Comparison of ENCODE assay signal across 10 mouse cellular contexts in the genomic region with DNA sequence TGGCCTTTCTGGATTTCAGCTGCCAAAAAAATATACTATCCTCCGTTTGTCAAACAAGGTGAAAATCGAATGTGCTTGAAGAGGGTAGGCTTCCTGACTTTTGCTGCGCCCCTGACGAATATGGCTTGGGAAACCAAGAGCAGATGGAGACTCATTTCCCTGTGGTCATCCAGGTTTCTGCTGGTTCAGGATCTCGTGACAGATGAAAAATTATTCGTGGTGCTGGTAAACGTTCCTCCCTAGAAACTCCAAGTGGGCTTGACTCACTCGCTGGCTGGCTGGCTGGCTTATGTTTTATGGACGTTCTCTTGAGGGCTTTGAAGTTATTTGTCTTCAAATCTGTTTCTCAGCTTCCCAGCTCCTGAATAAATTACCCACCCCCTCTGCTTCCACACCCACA. TPM values are rescaled to one million over a fixed set of nuclear protein-coding genes. Genes with fewer than 3 reads are reported as not detected.
A peak's percentile ranks its signal among the peaks of the same experiment; 100 is the strongest.
DNase-seq lines count a peak whose midpoint lies in the region; ATAC-seq lines count a peak whose summit lies in the region.
"Had no signal": no experiment of that assay in that cellular context is flagged by ENCODE, and none has a peak within 500 bp of the region (broad histone marks: within the 10 kb centered on the region; RNA-seq: fewer than 3 reads in every experiment).

No protein-coding gene starts in this region.

- 0 out of 2 replicates have a peak overlapping the region, but pooled peaks have one; percentile 79 for H3K27ac ChIP-seq in hindbrain, embryonic 10.5 days
- H3K27ac ChIP-seq in hindbrain, embryonic 16.5 days (ENCODE audit: low read depth, low read length): no peak overlapping the region
- H3K27ac ChIP-seq in brown adipose tissue, adult 24 weeks (replicated peaks; ENCODE audit: low read depth, low read length): no peak overlapping the region
- H3K27ac ChIP-seq in hindbrain, embryonic 11.5 days (ENCODE audit: low read depth, low read length): no peak overlapping the region
- H3K27ac ChIP-seq in midbrain, embryonic 12.5 days (replicated peaks): no peak overlapping the region

- no peak overlapping the region for H3K9ac ChIP-seq in hindbrain, embryonic 16.5 days (ENCODE audit: low read depth, low read length)
- no peak overlapping the region for H3K9ac ChIP-seq in hindbrain, embryonic 11.5 days (ENCODE audit: low read depth, low read length)
- H3K9ac ChIP-seq in midbrain, embryonic 12.5 days (replicated peaks): no peak overlapping the region

- H3K4me3 ChIP-seq in hindbrain, embryonic 10.5 days: peak overlapping the region; percentile 60
- no peak overlapping the region; the same call in 1 of the 2 replicates for H3K4me3 ChIP-seq in hindbrain, embryonic 16.5 days (ENCODE audit: low read length)
- H3K4me3 ChIP-seq in brown adipose tissue, adult 24 weeks (ENCODE audit: insufficient read depth, low read depth, low read length): 0 out of 2 replicates have a peak overlapping the region, but pooled peaks have one; percentile 19
- no peak overlapping the region for H3K4me3 ChIP-seq in hindbrain, embryonic 11.5 days (ENCODE audit: low read depth, low read length)
- H3K4me3 ChIP-seq in midbrain, embryonic 12.5 days: no peak overlapping the region

- 57% methylated on average over 9 of the region's 9 CpGs for WGBS in hindbrain, embryonic 10.5 days
- 42% methylated on average over 9 of the region's 9 CpGs for WGBS in hindbrain, embryonic 16.5 days
- WGBS in hindbrain, embryonic 11.5 days: 50% methylated on average over 9 of the region's 9 CpGs
- 49% methylated on average over 9 of the region's 9 CpGs for WGBS in midbrain, embryonic 12.5 days

- H3K36me3 ChIP-seq in hindbrain, embryonic 10.5 days: no peaks in the 10 kb centered on the region
- H3K36me3 ChIP-seq in hindbrain, embryonic 16.5 days (ENCODE audit: control insufficient read depth, insufficient read depth, low read length): no peaks in the 10 kb centered on the region
- no peaks in the 10 kb centered on the region for H3K36me3 ChIP-seq in hindbrain, embryonic 11.5 days (ENCODE audit: control insufficient read depth, insufficient read depth, low read length)
- H3K36me3 ChIP-seq in midbrain, embryonic 12.5 days: no peaks in the 10 kb centered on the region
- H3K36me3 ChIP-seq: G1E had no signal

- no peaks in the 10 kb centered on the region for H3K9me3 ChIP-seq in hindbrain, embryonic 10.5 days
- H3K9me3 ChIP-seq in hindbrain, embryonic 16.5 days (ENCODE audit: control insufficient read depth, low read length): no peaks in the 10 kb centered on the region
- H3K9me3 ChIP-seq in hindbrain, embryonic 11.5 days (ENCODE audit: control insufficient read depth, low read length): no peaks in the 10 kb centered on the region
- no peaks in the 10 kb centered on the region for H3K9me3 ChIP-seq in midbrain, embryonic 12.5 days
- H3K9me3 ChIP-seq: G1E had no signal

- peaks cover 91% of the 10 kb centered on the region for H3K27me3 ChIP-seq in hindbrain, embryonic 10.5 days (ENCODE audit: insufficient read depth, poor library complexity, severe bottlenecking)
- H3K27me3 ChIP-seq in hindbrain, embryonic 16.5 days (replicated peaks; ENCODE audit: control insufficient read depth, insufficient read depth, low read length): peaks cover 23% of the 10 kb centered on the region
- H3K27me3 ChIP-seq in hindbrain, embryonic 11.5 days (ENCODE audit: control insufficient read depth, insufficient read depth, low read length): peaks cover 21% of the 10 kb centered on the region
- H3K27me3 ChIP-seq in midbrain, embryonic 12.5 days: peaks cover 90% of the 10 kb centered on the region

- no peak overlapping the region; the same call in 1 of the 2 replicates for H3K4me2 ChIP-seq in hindbrain, embryonic 16.5 days (ENCODE audit: low read length)
- H3K4me2 ChIP-seq in hindbrain, embryonic 11.5 days (replicated peaks; ENCODE audit: low read depth, low read length): peak overlapping the region; percentile 68; the same call in 1 of the 2 replicates
- peak overlapping the region; percentile 75; the same call in 1 of the 2 replicates for H3K4me2 ChIP-seq in midbrain, embryonic 12.5 days (replicated peaks)

- DNase-seq in hindbrain, embryonic 10.5 days (ENCODE audit: low spot score): no peak
- no peak for DNase-seq in hindbrain, embryonic 11.5 days (ENCODE audit: low spot score)
- DNase-seq in adrenal gland, adult 18-20 months (ENCODE audit: low spot score in 2 of 2): no peak
- no peak for DNase-seq in thymus, postnatal 14 days

- H3K4me1 ChIP-seq in hindbrain, embryonic 10.5 days (replicated peaks): peaks cover 49% of the 10 kb centered on the region
- H3K4me1 ChIP-seq in hindbrain, embryonic 16.5 days (ENCODE audit: control insufficient read depth, insufficient read depth, low read depth, low read length): peaks cover 9% of the 10 kb centered on the region
- H3K4me1 ChIP-seq in brown adipose tissue, adult 24 weeks (ENCODE audit: control insufficient read depth, insufficient read depth, insufficient read length, low read length): no peaks in the 10 kb centered on the region
- H3K4me1 ChIP-seq in hindbrain, embryonic 11.5 days (replicated peaks; ENCODE audit: control insufficient read depth, insufficient read depth, low read length): no peaks in the 10 kb centered on the region
- H3K4me1 ChIP-seq in midbrain, embryonic 12.5 days: peaks cover 20% of the 10 kb centered on the region

- ATAC-seq in hindbrain, embryonic 16.5 days: no peak
- no peak for ATAC-seq in hindbrain, embryonic 11.5 days (ENCODE audit: low FRiP score)
- no peak for ATAC-seq in midbrain, embryonic 12.5 days (ENCODE audit: low FRiP score, low read depth)
- ATAC-seq in erythroblast, adult 5-6 weeks (replicated peaks; ENCODE audit: low FRiP score, poor library complexity, severe bottlenecking): no peak

RNA-seq across cellular contexts. Expression of a gene that starts 47.6 kb away (rescaled TPM):
- polyA plus RNA-seq in hindbrain, embryonic 10.5 days (2016; fragmentation: Nextera tagmentation; extraction: Ambion mirVana): not detected in 2 replicates
- 0.06 TPM in 1 of 2 replicates, not detected in the other for polyA plus RNA-seq in hindbrain, embryonic 16.5 days (2015; fragmentation: Nextera tagmentation; extraction: Ambion mirVana)
- not detected in 2 replicates for polyA plus RNA-seq in brown adipose tissue, adult 24 weeks (2012; ENCODE audit: insufficient read depth, insufficient read length, missing spikeins)
- polyA plus RNA-seq in hindbrain, embryonic 11.5 days (2014; fragmentation: Nextera tagmentation; extraction: Ambion mirVana): not detected in 2 replicates
- polyA plus RNA-seq in midbrain, embryonic 12.5 days (2016; fragmentation: Nextera tagmentation; extraction: Ambion mirVana): not detected in 2 replicates
- not detected in 2 replicates for total RNA-seq in erythroblast, adult 5-6 weeks (2015; ENCODE audit: low replicate concordance)
- total RNA-seq in erythroblast, adult 5-6 weeks (2017; ENCODE audit: low replicate concordance): not detected in 2 replicates
- under 1 TPM in 1 of 2 experiments, not detected in 1; 0.23 TPM for total RNA-seq in adrenal gland, adult 18-20 months (2021)
- total RNA-seq: liver, adult 2 months had no signal
- polyA plus RNA-seq: G1E; liver, adult 2 months had no signal

Comparison
In these comparisons a context has a peak if more than half of its experiments do, and no peak if none do; other contexts are left out.
1. H3K4me3 ChIP-seq: peak in hindbrain, embryonic 10.5 days (single experiment) and brown adipose tissue, adult 24 weeks (single experiment); none in hindbrain, embryonic 16.5 days (single experiment), hindbrain, embryonic 11.5 days (single experiment) and midbrain, embryonic 12.5 days (single experiment).